Mouse (Mus musculus): ENCODE measurements around the gene Fosl1.

The Fosl1 gene

DNA sequence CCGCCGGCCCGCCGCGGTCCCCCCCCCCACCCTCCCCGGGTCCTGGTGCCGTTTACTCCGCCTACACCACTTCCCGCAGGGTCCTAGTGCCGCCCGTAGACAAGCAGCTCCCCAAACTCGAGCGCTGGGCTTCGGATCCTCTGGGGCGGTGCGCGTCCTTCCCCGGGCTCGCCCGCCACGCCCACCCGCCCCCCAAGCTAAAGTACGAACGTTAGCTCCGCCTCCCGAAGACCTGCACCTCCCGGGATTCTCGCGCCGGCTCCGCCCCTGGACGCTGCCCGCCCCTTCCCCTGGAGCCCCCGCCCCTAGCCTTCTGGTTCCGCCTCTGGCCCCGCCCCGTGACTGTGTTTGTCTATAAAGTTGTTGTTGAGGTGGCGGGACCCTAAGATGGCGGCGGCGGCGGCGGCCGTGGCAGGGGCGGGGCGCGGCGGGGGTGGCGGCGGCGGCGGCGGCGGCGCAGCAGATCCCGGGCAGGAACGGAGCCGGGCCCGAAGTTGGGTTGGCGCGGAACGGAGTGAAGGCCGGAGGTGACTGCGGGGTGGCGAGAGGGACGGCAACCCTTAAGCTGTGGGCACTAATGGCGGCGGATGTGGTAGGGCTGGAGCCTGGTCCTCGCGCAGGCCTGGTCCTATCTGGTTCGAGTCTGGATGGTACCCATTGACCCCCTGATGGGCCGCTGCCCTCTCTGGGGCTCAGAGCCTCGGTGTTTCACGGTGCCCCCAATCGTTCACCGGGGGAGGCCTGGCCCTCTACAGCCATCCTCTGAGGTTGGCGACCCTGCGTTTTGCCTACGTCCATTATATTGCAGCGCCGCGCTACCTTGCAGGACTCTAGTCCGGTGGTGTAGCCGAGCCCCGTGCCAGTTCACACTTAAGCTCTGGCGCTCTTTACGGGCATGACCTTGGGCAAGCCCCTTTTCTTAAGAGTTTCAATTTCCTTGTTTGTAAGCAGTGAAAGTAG, 22.3 kb upstream of the Fosl1 start, which contains the start of the genes Drap1 and AI837181:
Gene Drap1 (minus strand): TSS at position 198 of the 960 bp plus-strand sequence.
Gene AI837181 (plus strand): TSS at position 363 of the 960 bp plus-strand sequence.
- in situ Hi-C loops (cut with MboI): no loop called here

DNA sequence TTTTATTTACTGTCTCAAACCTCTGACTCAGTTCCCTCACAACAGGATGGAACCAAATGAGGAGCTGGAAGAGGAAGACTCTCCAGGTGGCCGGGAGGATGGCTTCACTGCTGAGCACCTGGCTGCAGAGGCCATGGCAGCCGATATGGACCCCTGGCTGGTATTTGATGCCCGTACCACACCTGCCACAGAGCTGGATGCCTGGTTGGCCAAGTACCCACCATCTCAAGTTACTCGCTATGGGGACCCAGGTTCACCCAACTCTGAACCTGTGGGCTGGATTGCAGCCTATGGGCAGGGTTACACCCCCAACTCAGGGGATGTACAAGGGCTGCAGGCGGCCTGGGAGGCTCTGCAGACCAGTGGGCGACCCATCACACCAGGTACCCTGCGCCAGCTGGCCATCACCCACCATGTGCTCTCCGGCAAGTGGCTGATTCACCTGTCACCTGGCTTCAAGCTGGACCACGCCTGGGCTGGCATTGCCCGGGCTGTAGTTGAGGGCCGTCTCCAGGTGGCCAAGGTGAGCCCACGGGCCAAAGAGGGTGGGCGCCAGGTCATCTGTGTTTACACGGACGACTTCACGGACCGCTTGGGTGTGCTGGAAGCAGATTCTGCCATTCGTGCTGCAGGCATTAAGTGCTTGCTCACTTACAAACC, 21.3 kb upstream of the Fosl1 start:
- in situ Hi-C loops (cut with MboI): no loop called here

DNA sequence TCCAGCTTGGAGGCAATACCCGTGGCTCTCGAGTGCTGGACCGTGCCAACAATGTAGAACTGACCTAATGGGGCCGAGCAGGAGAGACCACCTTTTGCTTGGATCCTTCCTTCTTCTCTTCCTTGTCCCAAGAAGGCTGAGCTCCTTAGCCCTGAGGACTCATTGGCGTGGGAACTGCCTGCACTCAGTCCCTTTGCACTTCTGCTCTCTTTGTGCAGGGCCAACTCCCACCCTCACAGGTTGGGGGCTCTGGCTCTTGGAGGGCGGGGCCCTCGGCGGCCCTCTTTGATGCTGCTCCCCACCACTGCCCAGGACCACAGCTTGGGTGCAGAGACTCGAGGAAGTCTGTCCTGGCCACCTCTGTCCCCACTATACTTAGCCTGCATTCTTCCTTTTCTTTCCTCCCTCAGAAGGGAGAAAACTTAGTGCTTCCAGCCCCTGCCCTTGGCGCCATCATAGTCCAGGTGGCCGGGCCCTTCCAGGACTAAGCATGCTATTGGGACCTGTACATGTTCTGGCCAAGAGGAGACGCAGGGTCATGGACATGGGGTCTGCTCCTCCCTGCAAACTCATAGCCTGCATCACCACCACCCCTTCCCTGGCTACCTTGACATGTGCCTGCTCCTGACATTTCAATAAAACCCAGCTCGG, 20.6 kb upstream of the Fosl1 start:
- in situ Hi-C loops (cut with MboI): no loop called here

DNA sequence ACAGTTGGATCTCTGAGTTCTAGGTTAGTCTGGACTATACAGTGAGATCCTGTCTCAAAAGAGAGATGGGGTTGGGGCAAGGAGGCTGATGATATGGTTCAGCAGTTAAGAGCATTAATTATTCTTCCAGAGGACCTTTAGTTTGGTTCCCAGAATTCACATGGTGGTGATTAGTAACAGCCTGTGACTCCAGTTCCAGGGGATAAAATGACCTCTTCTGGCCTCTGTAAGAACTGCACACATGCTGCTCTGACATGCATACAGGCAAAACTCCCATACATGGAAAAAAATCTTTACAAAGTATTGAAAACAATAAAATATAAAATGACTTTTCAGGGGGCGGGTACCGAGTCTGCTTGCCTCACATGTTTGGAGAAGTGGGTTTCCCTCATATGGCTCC, 19.3 kb upstream of the Fosl1 start:
- in situ Hi-C loops (cut with MboI): no loop called here

GRCm38 (mm10) chr19:5429219-5429618, 18.1 kb upstream of the Fosl1 start:
- in situ Hi-C loops (cut with MboI): no loop called here

- in situ Hi-C loops (cut with MboI): no loop called here
Measured at GRCm38 (mm10) chr19:5429806-5430205, 17.5 kb upstream of the Fosl1 start.

DNA sequence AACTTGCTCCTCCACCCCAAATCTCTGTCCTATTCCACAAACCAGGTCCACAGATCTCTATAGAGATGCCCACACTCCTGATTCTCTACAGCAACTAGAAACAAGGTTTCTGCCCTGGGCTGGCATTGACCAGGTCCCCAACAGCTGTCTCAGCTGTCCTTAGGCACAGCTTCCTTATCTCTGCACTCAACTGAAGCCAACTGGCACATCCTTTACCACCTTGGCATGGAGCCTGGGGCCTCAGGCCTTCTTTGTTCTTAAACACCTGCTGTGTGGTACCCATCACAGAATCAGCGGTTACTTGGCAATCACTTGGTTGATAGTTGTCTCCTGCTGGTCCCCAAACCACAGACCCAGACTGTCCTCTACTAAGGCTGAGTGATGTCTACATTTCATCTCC, 16.9 kb upstream of the Fosl1 start:
- in situ Hi-C loops (cut with MboI): no loop called here

DNA sequence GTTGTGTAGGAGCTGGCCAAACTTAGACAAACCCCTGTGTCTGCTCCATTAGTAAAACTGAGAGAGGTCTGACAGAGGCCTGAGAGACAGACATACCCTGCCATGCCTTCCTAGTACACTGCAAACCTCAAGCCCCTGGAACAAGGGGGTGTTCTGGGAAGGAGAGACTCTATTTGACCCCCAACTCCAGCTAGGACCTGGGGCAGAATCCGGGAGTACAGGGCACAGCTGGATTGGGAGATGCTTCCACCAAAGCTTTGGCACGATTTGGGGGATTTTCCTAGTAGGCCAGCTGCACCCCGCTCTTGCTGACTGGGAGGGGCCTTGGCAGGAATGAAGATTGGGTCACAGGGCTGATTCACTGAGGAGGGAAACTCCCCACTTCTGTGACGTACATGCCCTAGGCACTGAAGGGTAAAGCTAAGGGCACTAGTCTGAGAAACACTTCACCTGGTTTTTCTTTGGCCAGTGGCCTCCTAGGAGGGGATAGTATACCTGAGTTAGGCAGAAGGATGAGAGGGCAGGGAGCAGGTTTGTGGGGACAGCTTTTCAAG, 15.4 kb upstream of the Fosl1 start:
- in situ Hi-C loops (cut with MboI): no loop called here

- in situ Hi-C loops (cut with MboI): no loop called here
Measured at GRCm38 (mm10) chr19:5432992-5433852, 14.1 kb upstream of the Fosl1 start.

GRCm38 (mm10) chr19:5433951-5434350, 13.4 kb upstream of the Fosl1 start:
- in situ Hi-C loops (cut with MboI): no loop called here

DNA sequence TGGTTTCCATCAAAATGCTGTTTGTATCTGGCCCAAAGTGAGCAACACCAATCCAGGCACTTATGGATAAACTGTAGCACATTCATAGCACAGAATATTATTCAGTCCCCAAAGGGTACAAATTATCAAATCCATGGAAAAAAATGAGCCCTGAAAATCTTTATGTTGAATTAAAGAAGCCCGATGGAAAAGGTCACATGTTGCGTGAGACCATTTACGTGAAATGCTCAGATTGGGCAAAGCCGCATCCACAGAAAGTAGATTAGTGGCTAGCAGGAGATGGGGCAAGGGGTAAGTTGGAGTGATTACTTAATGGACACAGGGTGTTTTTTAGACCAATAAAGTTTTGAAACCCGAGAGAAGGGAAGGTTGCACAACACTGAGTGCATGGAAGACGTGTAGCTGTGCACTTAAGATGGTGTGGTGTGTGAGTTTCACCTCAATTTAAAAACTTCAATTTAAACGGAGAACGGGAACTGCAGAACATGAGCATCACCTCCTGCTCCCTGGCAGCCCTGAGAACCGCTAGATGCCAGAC, 2.9 kb upstream of the Fosl1 start:
- in situ Hi-C loops (cut with MboI): no loop called here

DNA sequence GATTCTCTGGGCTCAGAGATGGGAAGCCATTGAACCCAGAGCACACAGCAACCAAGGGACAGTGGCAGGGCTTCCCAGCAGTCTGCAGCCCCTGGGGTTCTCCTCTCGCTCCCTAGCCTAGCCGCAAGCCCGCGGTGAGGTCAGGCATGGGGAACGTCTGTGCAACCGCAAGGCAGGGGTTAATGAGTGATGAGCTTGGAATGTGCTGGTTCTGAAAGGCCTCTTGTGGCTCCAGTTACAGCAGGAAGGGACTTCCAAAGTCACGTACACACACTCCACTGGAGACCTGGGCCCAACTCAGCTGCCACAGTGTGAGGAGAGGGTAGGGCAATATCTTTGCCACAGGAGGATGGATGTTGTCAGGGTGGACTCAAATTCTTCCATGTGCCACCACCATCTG, 2.4 kb upstream of the Fosl1 start:
- in situ Hi-C loops (cut with MboI): no loop called here

DNA sequence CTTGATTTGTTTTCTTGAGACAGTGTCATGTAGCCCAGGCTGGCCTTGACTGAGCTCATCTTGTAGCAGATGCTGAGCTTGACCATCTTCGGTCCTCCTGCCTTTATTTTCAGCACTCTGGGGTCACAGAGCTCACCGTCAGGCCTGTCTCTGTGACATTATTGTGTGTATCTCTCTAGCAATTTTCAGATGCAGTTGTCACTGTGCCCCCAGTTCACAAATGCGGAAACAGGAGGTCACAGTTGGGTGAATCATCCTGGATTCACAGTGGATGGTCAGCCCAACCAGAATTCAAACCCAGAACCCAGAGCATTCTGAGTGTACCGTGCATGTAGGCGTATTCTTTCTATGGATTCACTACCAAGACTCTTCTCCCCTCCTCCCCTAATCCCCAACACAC, 1.6 kb upstream of the Fosl1 start:
- in situ Hi-C loops (cut with MboI): no loop called here

DNA sequence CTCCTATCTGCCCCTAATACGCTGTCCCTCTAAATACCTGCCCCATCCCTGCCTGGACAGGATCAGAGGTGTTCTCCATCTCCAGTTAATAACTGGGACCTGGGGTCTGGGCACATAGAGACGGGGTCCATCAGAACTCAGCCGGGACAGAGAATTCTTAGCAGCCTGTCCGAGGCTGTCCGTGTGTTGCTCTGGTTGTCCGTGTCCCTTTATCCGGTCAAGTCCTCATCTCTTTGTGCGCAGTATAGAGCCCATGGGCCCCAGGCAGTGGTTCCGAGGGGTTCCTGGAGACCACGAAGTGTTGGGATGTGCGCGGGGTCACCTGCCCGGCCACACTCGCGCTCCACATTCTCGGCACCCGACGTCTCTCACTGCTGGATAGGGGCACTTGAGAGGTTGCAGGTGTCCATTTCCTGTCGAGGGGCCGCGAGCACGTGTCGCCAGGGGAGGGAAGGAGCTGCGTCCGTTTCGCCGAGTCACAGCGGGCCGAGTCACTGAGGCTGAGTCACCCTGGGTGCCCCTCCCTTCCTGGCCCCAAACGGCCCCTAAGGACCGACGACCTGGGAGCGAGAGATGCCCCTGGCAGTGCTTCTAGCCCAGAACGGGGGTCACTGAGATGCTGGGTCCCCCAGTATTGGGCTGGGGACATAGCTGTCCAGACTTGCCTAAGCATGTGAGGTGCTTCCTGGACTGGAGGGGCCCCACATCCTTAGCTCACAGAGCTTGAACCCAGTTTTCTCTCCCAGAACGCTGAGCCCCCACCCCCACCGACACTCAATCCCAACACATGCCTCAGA, 1.2 kb downstream of the Fosl1 start:
- in situ Hi-C loops (cut with MboI): no loop called here

DNA sequence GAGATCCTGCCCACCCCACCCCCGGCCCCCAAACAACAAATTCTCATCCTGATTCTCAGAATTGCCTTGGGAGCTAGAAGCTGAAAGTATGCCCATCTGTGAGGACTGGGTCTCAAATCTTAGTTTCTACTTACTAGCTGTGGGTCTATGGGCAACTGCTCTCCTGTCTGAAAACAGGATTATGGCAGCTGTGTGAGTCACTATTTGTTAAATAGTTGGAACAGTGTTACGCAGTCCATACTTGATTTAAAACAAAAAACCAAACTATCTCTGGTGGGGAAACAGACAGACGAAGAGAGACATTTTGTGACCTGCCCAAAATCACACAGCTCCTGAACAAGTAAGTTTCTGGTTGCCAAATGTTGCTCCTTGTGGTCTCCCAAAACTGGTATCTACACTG, 2.3 kb downstream of the Fosl1 start:
- in situ Hi-C loops (cut with MboI): no loop called here

DNA sequence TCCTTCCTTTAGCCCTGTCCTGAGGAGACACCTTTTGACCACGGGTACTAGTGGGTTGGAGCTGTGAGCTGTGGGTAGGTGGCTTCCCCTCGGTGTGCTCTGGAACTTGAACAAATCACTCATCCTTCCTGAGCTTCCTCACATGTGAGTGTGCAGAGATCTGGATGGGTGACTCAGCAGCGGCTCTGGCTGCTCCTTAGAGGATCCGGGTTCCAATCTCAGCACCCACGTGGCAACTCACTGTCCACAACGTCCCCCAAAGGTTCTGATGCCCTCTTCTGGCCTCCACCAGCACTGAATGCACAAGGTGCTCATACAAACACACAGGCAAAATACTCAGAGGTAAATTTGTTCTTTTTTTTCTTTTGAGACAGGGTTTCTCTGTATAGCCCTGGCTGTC, 4.4 kb downstream of the Fosl1 start:
- in situ Hi-C loops (cut with MboI): no loop called here

DNA sequence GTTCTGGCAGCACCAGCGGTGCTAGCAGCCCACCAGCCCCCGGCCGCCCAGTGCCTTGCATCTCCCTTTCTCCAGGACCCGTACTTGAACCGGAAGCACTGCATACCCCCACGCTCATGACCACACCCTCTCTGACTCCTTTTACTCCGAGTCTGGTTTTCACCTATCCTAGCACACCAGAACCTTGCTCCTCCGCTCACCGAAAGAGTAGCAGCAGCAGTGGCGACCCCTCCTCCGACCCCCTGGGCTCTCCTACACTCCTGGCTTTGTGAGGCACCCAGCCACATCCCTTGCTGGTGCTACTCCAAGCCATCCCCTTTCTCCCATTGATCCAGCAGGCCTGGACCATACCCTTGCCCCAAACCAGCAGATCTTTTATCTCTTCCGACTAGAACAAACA, 7.7 kb downstream of the Fosl1 start:
- in situ Hi-C loops (cut with MboI): no loop called here

DNA sequence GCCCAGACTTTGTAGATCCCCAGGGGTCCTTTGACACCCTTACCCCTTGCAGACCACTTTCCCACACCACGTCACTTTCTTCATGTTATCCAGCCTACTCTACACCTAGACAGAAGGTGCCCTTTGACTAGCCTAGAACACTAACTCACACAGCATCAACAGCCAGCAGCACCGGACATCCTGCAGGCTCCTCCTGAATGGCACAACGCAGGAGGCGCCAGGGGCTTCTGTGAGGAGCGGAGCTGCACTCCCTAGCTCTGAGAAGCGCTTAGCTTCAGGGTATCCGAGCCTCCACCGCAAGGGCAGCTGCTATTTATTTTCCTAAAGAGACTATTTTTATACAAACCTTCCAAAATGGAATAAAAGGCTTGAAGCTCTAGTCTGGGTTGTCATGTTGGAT, 8.2 kb downstream of the Fosl1 start:
- in situ Hi-C loops (cut with MboI): no loop called here

- in situ Hi-C loops (cut with MboI): no loop called here
Measured at GRCm38 (mm10) chr19:5456241-5456921, 9.0 kb downstream of the Fosl1 start.

Measured in mature B cell (primary cell).